Mouse (Mus musculus) forebrain, embryonic 16.5 days (tissue): ENCODE data around the gene Ctf2. TPM values are rescaled to one million over a fixed set of nuclear protein-coding genes. Genes with fewer than 3 reads are reported as not detected.

Experiments used
- ATAC-seq: fragments of 200-750 bp; cut with Nextera tagmentation; 2 replicates; pipeline ENCODE4 v1.8.0; 2017; ENCODE audit warnings: mild to moderate bottlenecking, moderate library complexity
- H3K27ac ChIP-seq: fragments of 300-500 bp; sonication (generic); 2 replicates; pipeline ENCODE4 v1.5.1; 2014; ENCODE audit warnings: low read length, control low read depth
- H3K27me3 ChIP-seq: fragments of 300-500 bp; sonication (generic); replicated peaks from 2 replicates; pipeline ENCODE4 v1.6.1; 2014; ENCODE audit warnings: low read length; ENCODE audit not compliant: control insufficient read depth, insufficient read depth
- H3K36me3 ChIP-seq: fragments of 300-500 bp; sonication (generic); 2 replicates; pipeline ENCODE4 v1.6.1; 2014; ENCODE audit not compliant: control insufficient read depth, insufficient read depth
- H3K4me1 ChIP-seq: fragments of 300-500 bp; sonication (generic); replicated peaks from 2 replicates; pipeline ENCODE4 v1.6.1; 2014; ENCODE audit warnings: low read length; ENCODE audit not compliant: control insufficient read depth, insufficient read depth
- H3K4me2 ChIP-seq: fragments of 300-500 bp; sonication (generic); 2 replicates; pipeline ENCODE4 v1.6.1; 2014; ENCODE audit warnings: mild to moderate bottlenecking, low read length, control low read depth
- H3K4me3 ChIP-seq: fragments of 300-500 bp; sonication (generic); replicated peaks from 2 replicates; pipeline ENCODE4 v1.5.1; 2014; ENCODE audit warnings: mild to moderate bottlenecking, low read length, control low read depth
- H3K9ac ChIP-seq: fragments of 300-500 bp; sonication (generic); replicated peaks from 2 replicates; pipeline ENCODE4 v1.6.1; 2014; ENCODE audit warnings: low read depth, low read length, control low read depth
- H3K9me3 ChIP-seq: fragments of 300-500 bp; sonication (generic); 2 replicates; pipeline ENCODE4 v1.6.1; 2016; ENCODE audit warnings: low read length; ENCODE audit not compliant: control insufficient read depth
- WGBS: fragments of 180-500 bp; shearing (Covaris S2); extraction: QIAGEN DNeasy Blood & Tissue Kit; methylation state at CpG from one replicate; pipeline ENCODE4 v1.1.7; 2014; 5-methylcytosine and 5-hydroxymethylcytosine counted together
- polyA plus RNA-seq: library from polyadenylated mRNA; unstranded; fragments of >200 nt; fragmentation: Nextera tagmentation; extraction: Ambion mirVana; gene quantifications from 2 replicates; pipeline ENCODE4 v1.2.1, GENCODE M21; 2015

Gene Ctf2
- polyA plus RNA-seq, 1 experiment from 2014 or later: 0.11 TPM

DNA sequence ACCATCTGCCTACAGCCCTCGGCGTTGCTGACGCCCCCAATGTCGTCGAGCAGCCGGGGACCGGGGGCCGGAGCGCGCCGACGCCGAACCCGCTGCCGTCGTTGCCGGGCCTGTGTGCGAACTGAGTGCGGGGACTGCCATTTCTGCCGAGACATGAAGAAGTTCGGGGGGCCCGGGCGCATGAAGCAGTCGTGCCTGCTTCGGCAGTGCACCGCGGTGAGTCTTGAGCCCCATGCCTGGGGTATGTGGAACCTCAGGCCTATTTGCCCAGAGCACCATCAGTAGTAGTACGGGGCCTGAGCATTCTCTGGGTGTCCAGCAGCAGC is 16.2 kb upstream of the Ctf2 start:
- Histone ChIP-seq H3K4me1 (peaks cover 21% of the 10 kb centered on the region), H3K9me3 (no peaks in the 10 kb centered on the region), H3K4me3 (no peak overlapping the region), H3K9ac (no peak overlapping the region), H3K27ac (no peak overlapping the region), H3K27me3 (no peaks in the 10 kb centered on the region), H3K4me2 (no peak overlapping the region), H3K36me3 (peaks cover 32% of the 10 kb centered on the region)
- WGBS: 90% methylated on average over 28 of the region's 28 CpGs
- no peak for ATAC-seq

DNA sequence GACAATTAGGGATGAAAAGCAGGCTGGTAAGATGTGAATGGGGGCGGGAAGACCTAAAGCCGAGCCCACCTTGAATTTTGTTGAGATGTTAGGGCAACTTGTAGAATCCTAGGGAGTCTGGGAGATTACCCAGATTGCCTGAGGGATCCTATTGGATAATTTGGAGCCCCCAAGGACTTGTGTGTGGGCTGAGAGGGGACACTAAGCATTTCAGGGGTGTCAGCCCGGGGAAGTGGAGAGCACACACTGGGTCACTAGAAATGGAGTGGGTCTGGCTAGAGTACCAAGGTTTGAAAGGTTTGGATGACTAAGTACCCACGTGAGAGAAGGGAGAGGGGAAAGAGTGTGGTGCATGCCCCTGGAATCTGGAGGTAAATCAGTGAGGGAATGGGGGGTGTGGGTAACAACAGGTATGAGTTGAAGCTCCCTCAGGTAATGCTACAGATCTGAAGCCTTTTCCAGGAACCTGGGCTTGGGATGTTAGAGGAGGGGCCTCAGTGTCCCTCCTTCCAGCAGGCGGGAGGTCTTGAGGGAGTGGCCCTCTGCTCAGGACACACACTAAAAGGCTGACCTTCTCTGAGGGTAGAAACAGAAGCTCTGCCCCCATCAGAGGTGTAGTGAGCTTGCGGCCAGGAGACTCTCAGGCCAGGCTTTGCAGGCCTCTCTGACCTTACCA is 15.7 kb upstream of the Ctf2 start:
- no peaks in the 10 kb centered on the region for H3K27me3 ChIP-seq
- H3K9me3 ChIP-seq: no peaks in the 10 kb centered on the region
- peaks cover 21% of the 10 kb centered on the region for H3K4me1 ChIP-seq
- peak overlapping the region; percentile 84 for H3K4me3 ChIP-seq
- peak overlapping the region; percentile 90 for H3K4me2 ChIP-seq
- peak overlapping the region; percentile 66 for H3K27ac ChIP-seq
- WGBS: 35% methylated on average over 6 of the region's 6 CpGs
- H3K36me3 ChIP-seq: peaks cover 29% of the 10 kb centered on the region
- ATAC-seq: no peak
- H3K9ac ChIP-seq: peak overlapping the region; percentile 94

- no peaks in the 10 kb centered on the region for H3K27me3 ChIP-seq
- H3K27ac ChIP-seq: peak overlapping the region; percentile 66
- H3K4me2 ChIP-seq: peak overlapping the region; percentile 90
- peaks cover 25% of the 10 kb centered on the region for H3K36me3 ChIP-seq
- H3K9ac ChIP-seq: peak overlapping the region; percentile 94
- peaks cover 21% of the 10 kb centered on the region for H3K4me1 ChIP-seq
- no peaks in the 10 kb centered on the region for H3K9me3 ChIP-seq
- under 1% methylated on average over 43 of the region's 62 CpGs for WGBS
- ATAC-seq: no peak
- H3K4me3 ChIP-seq: peak overlapping the region; percentile 84
These were observed 14.8 kb upstream of the Ctf2 start for GRCm38 (mm10) chr7:127746494-127747491.

GRCm38 (mm10) chr7:127745652-127746493 is 13.9 kb upstream of the Ctf2 start:
- H3K36me3 ChIP-seq: peaks cover 18% of the 10 kb centered on the region
- 0% methylated on average over 39 of the region's 39 CpGs for WGBS
- H3K27ac ChIP-seq: peak overlapping the region; percentile 97
- peak overlapping the region; percentile 90 for H3K4me2 ChIP-seq
- H3K9ac ChIP-seq: peak overlapping the region; percentile 94
- no peaks in the 10 kb centered on the region for H3K27me3 ChIP-seq
- ATAC-seq: peak; percentile 85
- peak overlapping the region; percentile 84 for H3K4me3 ChIP-seq
- peaks cover 21% of the 10 kb centered on the region for H3K4me1 ChIP-seq
- no peaks in the 10 kb centered on the region for H3K9me3 ChIP-seq

GRCm38 (mm10) chr7:127745251-127745651 is 13.3 kb upstream of the Ctf2 start:
- peak; percentile 91 for ATAC-seq
- no peaks in the 10 kb centered on the region for H3K9me3 ChIP-seq
- peak overlapping the region; percentile 97 for H3K27ac ChIP-seq
- peaks cover 14% of the 10 kb centered on the region for H3K36me3 ChIP-seq
- H3K4me2 ChIP-seq: peak overlapping the region; percentile 90
- under 1% methylated on average over 19 of the region's 19 CpGs for WGBS
- peak overlapping the region; percentile 69 for H3K9ac ChIP-seq
- H3K27me3 ChIP-seq: no peaks in the 10 kb centered on the region
- H3K4me3 ChIP-seq: peak overlapping the region; percentile 84
- H3K4me1 ChIP-seq: peaks cover 21% of the 10 kb centered on the region

DNA sequence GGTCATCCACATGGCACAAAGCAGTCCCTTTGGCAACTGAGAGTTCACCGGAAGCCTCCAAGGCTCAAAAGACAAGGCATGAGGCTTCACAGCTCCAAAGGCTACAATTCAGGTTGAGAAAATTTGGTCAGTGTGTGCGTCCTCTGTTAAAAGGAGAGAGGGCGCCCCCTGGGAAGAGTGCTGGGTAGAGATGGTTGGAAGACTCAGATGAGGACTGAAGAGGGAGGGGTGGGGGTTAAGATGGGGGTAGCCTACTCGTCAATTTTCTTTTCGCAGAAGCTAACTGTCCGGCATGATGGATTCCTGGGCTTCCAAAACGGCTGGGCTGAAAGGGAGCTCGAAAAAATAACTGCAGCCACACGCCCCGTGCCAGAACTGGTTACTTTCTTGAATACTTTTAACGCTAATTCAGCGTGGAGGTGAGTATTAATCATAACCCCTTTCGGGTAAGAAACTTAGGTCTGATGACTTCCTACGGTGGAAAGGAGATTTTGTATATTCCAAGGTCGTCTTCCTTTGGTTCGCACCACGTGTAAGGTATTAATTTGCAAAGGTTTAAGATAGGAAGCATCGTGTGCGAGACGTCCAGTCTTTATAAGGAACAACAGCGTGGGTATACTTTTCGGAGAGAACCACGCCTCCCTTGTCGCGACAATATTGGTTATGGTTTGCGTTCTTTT is 12.5 kb upstream of the Ctf2 start, which contains the start of gene Fbxl19:
Gene Fbxl19 (plus strand): TSS at position 178 of the 680 bp plus-strand sequence.
- WGBS: under 1% methylated on average over 26 of the region's 26 CpGs
- ATAC-seq: no peak
- H3K4me1 ChIP-seq: peaks cover 21% of the 10 kb centered on the region

GRCm38 (mm10) chr7:127730170-127730569 is 1.8 kb downstream of the Ctf2 start:
- Histone ChIP-seq H3K27ac (no peak overlapping the region), H3K9ac (no peak overlapping the region), H3K4me1 (no peaks in the 10 kb centered on the region), H3K36me3 (no peaks in the 10 kb centered on the region), H3K9me3 (no peaks in the 10 kb centered on the region), H3K4me2 (no peak overlapping the region), H3K27me3 (no peaks in the 10 kb centered on the region), H3K4me3 (no peak overlapping the region)
- no peak for ATAC-seq
- WGBS: 73% methylated on average over 4 of the region's 4 CpGs

More for the DNA sequence above, 12.5 kb upstream of the Ctf2 start, which contains the start of gene Fbxl19:
- Histone ChIP-seq H3K4me2 (peak within 1 kb of the TSS; percentile 90), H3K4me3 (peak within 1 kb of the TSS; percentile 84), H3K36me3 (peaks cover 9% of the 10 kb centered on the region), H3K27ac (peak within 1 kb of the TSS; percentile 97), H3K9me3 (no peaks in the 10 kb centered on the region), H3K27me3 (no peaks in the 10 kb centered on the region), H3K9ac (peak within 1 kb of the TSS; percentile 69)

GRCm38 (mm10) chr7:127727898-127728297 is 4.1 kb downstream of the Ctf2 start:
- Histone ChIP-seq H3K4me3 (no peak overlapping the region), H3K27ac (no peak overlapping the region), H3K9me3 (no peaks in the 10 kb centered on the region), H3K9ac (no peak overlapping the region), H3K4me2 (no peak overlapping the region), H3K27me3 (no peaks in the 10 kb centered on the region), H3K4me1 (no peaks in the 10 kb centered on the region), H3K36me3 (no peaks in the 10 kb centered on the region)
- WGBS: 82% methylated on average over 7 of the region's 7 CpGs
- no peak for ATAC-seq
